Mouse (Mus musculus) lung, adult 2 months (tissue): ENCODE measurements around the gene Arntl.

Experiments
- CTCF ChIP-seq: fragments of 200-500 bp; IDR thresholded peaks from 2 replicates; pipeline ENCODE4 v1.5.1; 2011; ENCODE audit warnings: mild to moderate bottlenecking, low read length, control low read depth; ENCODE audit not compliant: insufficient read depth
- POLR2A ChIP-seq: fragments of 200-500 bp; IDR thresholded peaks from 2 replicates; pipeline ENCODE4 v1.6.1; 2011; ENCODE audit warnings: low read depth, mild to moderate bottlenecking, control low read depth, low read length, borderline replicate concordance; ENCODE audit errors: extremely low read depth

GRCm38 (mm10) chr7:113240438-113240837 lies 33.2 kb downstream of the Arntl start:
- no peak for TF ChIP-seq POLR2A
- TF ChIP-seq CTCF, result no peak
